Mouse (Mus musculus) liver, adult 2 months (tissue): ENCODE measurements around the gene Slc13a3.

Experiments used
- CTCF ChIP-seq: fragments of 200-500 bp; IDR thresholded peaks from 2 replicates; pipeline ENCODE4 v1.5.1; 2011; ENCODE audit warnings: low read depth, low read length, control low read depth
- POLR2A ChIP-seq: fragments of 200-500 bp; IDR thresholded peaks from 2 replicates; pipeline ENCODE4 v1.6.1; 2011; ENCODE audit warnings: low read length, control low read depth; ENCODE audit not compliant: insufficient read depth; ENCODE audit errors: extremely low read depth

DNA sequence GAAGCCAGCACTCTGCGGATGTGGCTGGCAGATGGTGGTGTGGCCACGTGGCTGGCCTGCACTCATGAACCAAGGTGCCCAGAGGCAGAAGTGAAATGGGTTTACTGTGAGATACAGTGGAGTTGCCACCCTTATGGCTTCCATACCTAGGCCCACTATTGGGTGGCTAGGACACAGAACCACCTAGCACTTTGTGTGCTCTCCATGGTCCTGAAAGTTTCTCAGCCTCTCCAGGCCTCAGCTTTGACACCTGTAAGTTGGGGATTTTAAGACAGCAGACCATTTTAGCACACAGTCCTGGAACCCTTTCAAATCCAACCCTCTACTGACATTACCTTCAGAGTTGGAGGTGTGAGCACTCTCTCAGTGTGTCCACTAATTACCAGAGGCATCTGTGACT lies 16.3 kb downstream of the Slc13a3 start:
- TF ChIP-seq CTCF: no peak
- TF ChIP-seq POLR2A: no peak
